Mouse (Mus musculus): ENCODE data around the gene Eif3l.

DNA sequence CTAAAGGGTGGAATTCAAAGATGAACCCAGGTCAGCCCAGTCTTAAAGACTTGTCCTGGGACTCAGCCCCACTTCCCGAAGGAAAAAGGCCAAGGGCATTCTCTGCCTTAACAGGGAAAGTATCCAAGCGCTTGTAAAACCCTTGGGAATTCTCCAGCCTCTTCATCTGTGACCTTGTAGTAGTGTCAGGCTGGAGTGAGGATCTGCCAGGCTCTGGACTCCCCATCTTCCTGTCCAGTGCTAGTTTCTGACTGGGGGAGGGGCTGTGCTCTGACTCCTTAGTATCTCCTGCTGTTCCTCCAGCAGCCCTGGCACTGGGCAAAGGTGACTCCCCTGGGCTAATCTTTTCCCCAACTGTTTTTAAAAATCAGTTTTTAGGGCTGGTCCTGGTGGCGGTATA, 21.6 kb downstream of the Eif3l start:
- TF ChIP-seq TAL1 (IDR thresholded peaks at IDR 0.05; ENCODE audit: low read length) (no peak), GATA1 (IDR thresholded peaks at IDR 0.05; ENCODE audit: low read length) (no peak)
